Mouse (Mus musculus) T-cell, adult 66 days (primary cell): ENCODE results near the gene Cactin. TPM values are rescaled to one million over a fixed set of nuclear protein-coding genes. Genes with fewer than 3 reads are reported as not detected.

ENCODE experiments used
- total RNA-seq, 2 experiments: library from RNA; stranded (reverse); gene quantifications; 3 replicates in 1 of 2; 4 replicates in 1 of 2; pipeline ENCODE4 v1.2.4; 2023

Cactin gene
- 10 to 100 TPM; 48.1 to 49.9 TPM for total RNA-seq

GRCm38 (mm10) chr10:81320550-81321347, at the start of gene Cactin:
TSS of gene Cactin (plus strand) at chr10:81321103.

GRCm38 (mm10) chr10:81291511-81292104, 29.3 kb upstream of the Cactin start, which contains the start of gene Tjp3:
TSS of gene Tjp3 (minus strand) at chr10:81291581.

GRCm38 (mm10) chr10:81292554-81293333, 28.2 kb upstream of the Cactin start, which contains the start of gene Pip5k1c:
TSS of gene Pip5k1c (plus strand) at chr10:81292963.

GRCm38 (mm10) chr10:81328386-81328785, 7.5 kb downstream of the Cactin start, which contains the start of gene Tbxa2r:
TSS of gene Tbxa2r (plus strand) at chr10:81328731.

GRCm38 (mm10) chr10:81342686-81343505, 22.0 kb downstream of the Cactin start, which contains the start of gene Gipc3:
TSS of gene Gipc3 (minus strand) at chr10:81343266.

GRCm38 (mm10) chr10:81350351-81351063, 29.6 kb downstream of the Cactin start, which contains the start of gene Hmg20b:
TSS of gene Hmg20b (minus strand) at chr10:81350480.

GRCm38 (mm10) chr10:81356991-81357844, 36.3 kb downstream of the Cactin start, which contains the start of gene Mfsd12:
TSS of gene Mfsd12 (plus strand) at chr10:81357491.

GRCm38 (mm10) chr10:81365672-81366476, 45.0 kb downstream of the Cactin start, which contains the start of gene 4930404N11Rik:
TSS of gene 4930404N11Rik (minus strand) at chr10:81365816.

Other genes starting within 250 kb of the Cactin start
- not detected for gene Creb3l3, start 222.2 kb upstream of the Cactin start, total RNA-seq
- gene Map2k2, start 215.2 kb upstream of the Cactin start, total RNA-seq, result 100 to 1,000 TPM; 134 to 145 TPM
- 10 to 100 TPM; 75.0 to 78.0 TPM for gene Zbtb7a, start 185.9 kb upstream of the Cactin start, total RNA-seq
- gene Pias4, start 153.2 kb upstream of the Cactin start, total RNA-seq, result 10 to 100 TPM; 37.2 to 43.2 TPM
- gene Eef2, start 144.5 kb upstream of the Cactin start, total RNA-seq, result 1,000 to 10,000 TPM; 2,301 to 2,484 TPM
- gene Dapk3, start 138.1 kb upstream of the Cactin start, total RNA-seq, result 10 to 100 TPM; 62.4 to 62.6 TPM
- gene 4930442H23Rik, start 137.3 kb upstream of the Cactin start, total RNA-seq, result not detected
- gene Nmrk2, start 119.1 kb upstream of the Cactin start, total RNA-seq, result not detected
- 1 to 10 TPM; 1.4 to 2.7 TPM for gene Atcay, start 90.3 kb upstream of the Cactin start, total RNA-seq
- gene Zfr2, start 87.9 kb upstream of the Cactin start, total RNA-seq, result 1 to 10 TPM; 5.2 to 5.5 TPM
- 10 to 100 TPM; 16.0 to 20.8 TPM for gene Matk, start 68.2 kb upstream of the Cactin start, total RNA-seq
- gene Mrpl54, start 54.2 kb upstream of the Cactin start, total RNA-seq, result 10 to 100 TPM; 78.6 to 84.0 TPM
- gene Apba3, start 54.1 kb upstream of the Cactin start, total RNA-seq, result 10 to 100 TPM; 28.8 to 36.2 TPM
- gene Tjp3, start 29.5 kb upstream of the Cactin start, total RNA-seq, result 1 to 10 TPM; 4.2 to 5.8 TPM
- gene Pip5k1c, start 28.1 kb upstream of the Cactin start, total RNA-seq, result 100 to 1,000 TPM; 104 to 118 TPM
- 10 to 100 TPM; 30.0 to 30.7 TPM for gene Tbxa2r, start 7.6 kb downstream of the Cactin start, total RNA-seq
- not detected for gene Gipc3, start 22.2 kb downstream of the Cactin start, total RNA-seq
- 10 to 100 TPM; 33.7 to 41.3 TPM for gene Hmg20b, start 29.4 kb downstream of the Cactin start, total RNA-seq
- gene Mfsd12, start 36.4 kb downstream of the Cactin start, total RNA-seq, result 10 to 100 TPM in 1 of 2 experiments, 1 to 10 TPM in 1; 5.9 to 10.6 TPM
- 10 to 100 TPM in 1 of 2 experiments, 1 to 10 TPM in 1; 8.0 to 10.6 TPM for gene 4930404N11Rik, start 44.7 kb downstream of the Cactin start, total RNA-seq
- gene Fzr1, start 57.4 kb downstream of the Cactin start, total RNA-seq, result 10 to 100 TPM; 32.5 to 38.5 TPM
- gene Dohh, start 63.3 kb downstream of the Cactin start, total RNA-seq, result 10 to 100 TPM; 38.0 to 44.2 TPM
- gene Gm48551, start 63.4 kb downstream of the Cactin start, total RNA-seq, result 1 to 10 TPM; 3.3 to 5.8 TPM
- 1 to 10 TPM; 6.1 to 6.4 TPM for gene Gm48552, start 67.9 kb downstream of the Cactin start, total RNA-seq
- gene Smim24, start 71.9 kb downstream of the Cactin start, total RNA-seq, result 1 to 10 TPM; 3.6 to 6.8 TPM
- 10 to 100 TPM; 18.7 to 22.7 TPM for gene Nfic, start 134.5 kb downstream of the Cactin start, total RNA-seq
- under 1 TPM in 1 of 2 experiments, not detected in 1; 0.44 TPM for gene Celf5, start 161.6 kb downstream of the Cactin start, total RNA-seq
- 100 to 1,000 TPM; 203 to 223 TPM for gene Ncln, start 175.3 kb downstream of the Cactin start, total RNA-seq
- 100 to 1,000 TPM; 155 to 169 TPM for gene S1pr4, start 179.0 kb downstream of the Cactin start, total RNA-seq
- gene Gna15, start 203.1 kb downstream of the Cactin start, total RNA-seq, result 10 to 100 TPM; 12.5 to 23.0 TPM
- 10 to 100 TPM; 26.8 to 35.6 TPM for gene Gna11, start 224.1 kb downstream of the Cactin start, total RNA-seq
- gene Aes, start 238.4 kb downstream of the Cactin start, total RNA-seq, result 100 to 1,000 TPM; 555 to 631 TPM